Mouse (Mus musculus) E14TG2a.4 (cell line): Measurements from ENCODE around the gene Osbpl3.

Source experiments
- CTCF ChIP-seq: conservative IDR thresholded peaks from 2 replicates; pipeline ENCODE4 v1.5.1; 2014; ENCODE audit warnings: low read length
- POU5F1 ChIP-seq: IDR thresholded peaks from 2 replicates; pipeline ENCODE4 v1.6.1; 2014; ENCODE audit warnings: low read length, borderline replicate concordance

GRCm38 (mm10) chr6:50391951-50392350 is 64.0 kb downstream of the Osbpl3 start:
- TF ChIP-seq CTCF: no peak
- no peak for TF ChIP-seq POU5F1
